Mouse (Mus musculus): Measurements from ENCODE around the gene Sart1.

DNA sequence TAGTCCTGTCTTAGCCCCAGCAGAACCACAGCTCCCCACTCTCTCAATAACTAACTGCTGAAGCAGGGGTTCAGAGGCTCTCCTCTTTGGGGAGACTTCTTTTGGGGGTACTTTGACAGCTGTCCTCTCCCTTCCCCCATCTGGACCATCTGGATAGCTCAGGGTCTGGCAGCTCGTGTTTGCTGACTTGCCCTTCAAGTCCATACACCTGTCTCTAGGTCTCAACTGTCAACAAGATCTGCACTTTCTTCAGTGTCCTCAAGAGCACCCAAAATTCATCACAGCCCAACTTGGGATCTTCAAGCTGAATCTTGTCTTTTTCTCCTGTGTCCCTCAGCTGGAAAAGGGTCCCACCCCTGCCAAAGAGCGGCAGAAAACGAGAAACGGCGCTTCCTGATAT is 33.3 kb upstream of the Sart1 start:
- no peak for TF ChIP-seq POLR2A (IDR thresholded peaks at IDR 0.05; ENCODE audit: borderline replicate concordance, extremely low read depth, insufficient read depth, insufficient read length, poor library complexity, severe bottlenecking)
- TF ChIP-seq CTCF (IDR thresholded peaks at IDR 0.05; ENCODE audit: borderline replicate concordance, extremely low read depth, insufficient read depth, insufficient read length): no peak
